Mouse (Mus musculus) spleen, adult 2 months (tissue): ENCODE measurements around the gene Lrrc25.

ENCODE experiments used
- CTCF ChIP-seq: fragments of 200-500 bp; IDR thresholded peaks from 2 replicates; pipeline ENCODE4 v1.5.1; 2011; ENCODE audit warnings: mild to moderate bottlenecking, inconsistent platforms; ENCODE audit not compliant: insufficient read depth, insufficient read length, insufficient replicate concordance; ENCODE audit errors: extremely low read depth
- POLR2A ChIP-seq: fragments of 200-500 bp; IDR thresholded peaks from 2 replicates; pipeline ENCODE4 v1.6.1; 2011; ENCODE audit warnings: low read depth, low read length, inconsistent platforms

GRCm38 (mm10) chr8:70601271-70601649 lies 14.7 kb upstream of the Lrrc25 start:
- TF ChIP-seq CTCF (no peak), POLR2A (no peak)
